Mouse (Mus musculus) midbrain, postnatal 0 days (tissue): ENCODE data around the gene Cdc42bpg. TPM values are rescaled to one million over a fixed set of nuclear protein-coding genes. Genes with fewer than 3 reads are reported as not detected.
"Not testable (repeated sequence)": the region's sequence is repeated elsewhere in the genome, so short reads cannot be mapped to it uniquely, and the experiment has no call there.

ENCODE experiments used
- ATAC-seq: fragments of 200-750 bp; cut with Nextera tagmentation; 2 replicates; pipeline ENCODE4 v1.8.0; 2017; ENCODE audit warnings: moderate number of reproducible peaks, mild to moderate bottlenecking, moderate TSS enrichment, moderate library complexity; ENCODE audit not compliant: low FRiP score
- DNase-seq: peaks from one replicate; pipeline ENCODE4 v3.0.0-alpha.2; 2015; ENCODE audit warnings: low spot score
- H3K27ac ChIP-seq: fragments of 300-500 bp; sonication (generic); 2 replicates; pipeline ENCODE4 v1.5.1; 2014; ENCODE audit warnings: low read depth, mild to moderate bottlenecking, low read length, mixed read lengths
- H3K27me3 ChIP-seq: fragments of 300-500 bp; sonication (generic); 2 replicates; pipeline ENCODE4 v1.6.1; 2014; ENCODE audit warnings: low read length, control low read depth, mixed read lengths; ENCODE audit not compliant: insufficient read depth
- H3K36me3 ChIP-seq: fragments of 300-500 bp; sonication (generic); 2 replicates; pipeline ENCODE4 v1.6.1; 2014; ENCODE audit warnings: low read length, control low read depth, mixed read lengths; ENCODE audit not compliant: insufficient read depth
- H3K4me1 ChIP-seq: fragments of 300-500 bp; sonication (generic); 2 replicates; pipeline ENCODE4 v1.6.1; 2014; ENCODE audit warnings: mild to moderate bottlenecking, control low read depth, antibody characterized with exemption, low read length, mixed read lengths; ENCODE audit not compliant: insufficient read depth
- H3K4me2 ChIP-seq: fragments of 300-500 bp; sonication (generic); 2 replicates; pipeline ENCODE4 v1.6.1; 2014; ENCODE audit warnings: low read depth, mild to moderate bottlenecking, low read length, mixed read lengths; ENCODE audit not compliant: poor library complexity, severe bottlenecking
- H3K4me3 ChIP-seq: fragments of 300-500 bp; sonication (generic); 2 replicates; pipeline ENCODE4 v1.5.1; 2014; ENCODE audit warnings: low read depth, mild to moderate bottlenecking, low read length, moderate library complexity
- H3K9ac ChIP-seq: fragments of 300-500 bp; sonication (generic); replicated peaks from 2 replicates; pipeline ENCODE4 v1.6.1; 2014; ENCODE audit warnings: mild to moderate bottlenecking, low read length, moderate library complexity, mixed read lengths; ENCODE audit not compliant: poor library complexity, severe bottlenecking
- H3K9me3 ChIP-seq: fragments of 300-500 bp; sonication (generic); 2 replicates; pipeline ENCODE4 v1.6.1; 2016; ENCODE audit warnings: low read length, control low read depth
- CTCF ChIP-seq: IDR thresholded peaks from 2 replicates; pipeline ENCODE4 v1.5.1; 2016; ENCODE audit warnings: antibody characterized with exemption, mild to moderate bottlenecking
- WGBS: fragments of 180-500 bp; shearing (Covaris S2); extraction: QIAGEN DNeasy Blood & Tissue Kit; methylation state at CpG from one replicate; pipeline ENCODE4 v1.1.7; 2014; 5-methylcytosine and 5-hydroxymethylcytosine counted together
- polyA plus RNA-seq: library from polyadenylated mRNA; unstranded; fragments of >200 nt; fragmentation: Nextera tagmentation; extraction: Ambion mirVana; gene quantifications from 2 replicates; pipeline ENCODE4 v1.2.1, GENCODE M21; 2015
- total RNA-seq: library from RNA; depleted of rRNA; stranded (reverse); fragments of >200 nt; gene quantifications from 2 replicates; pipeline ENCODE4 v1.2.3, GENCODE M21; 2014

Gene Cdc42bpg
- total and polyA plus RNA-seq, 2 experiments from 2014 or later: 0.67 to 4.8 TPM

DNA sequence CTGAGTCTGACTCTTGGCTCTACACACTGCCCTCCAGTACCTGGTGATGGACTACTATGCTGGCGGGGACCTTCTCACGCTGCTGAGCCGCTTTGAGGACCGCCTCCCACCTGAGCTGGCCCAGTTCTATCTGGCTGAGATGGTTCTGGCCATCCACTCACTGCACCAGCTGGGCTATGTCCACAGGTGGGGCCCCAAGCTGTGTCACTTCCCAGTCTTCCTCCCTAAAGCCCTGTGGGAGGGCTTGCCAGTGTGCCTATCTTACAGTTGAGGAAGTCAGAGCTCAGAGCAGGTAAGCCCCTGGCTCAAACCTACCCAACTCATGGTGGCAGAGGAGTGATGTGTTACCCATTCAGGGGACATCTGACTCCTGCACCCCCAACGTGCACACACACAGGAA is 3.9 kb downstream of the Cdc42bpg start:
- no peak for DNase-seq
- Histone ChIP-seq H3K4me1 (no peaks in the 10 kb centered on the region), H3K9me3 (no peaks in the 10 kb centered on the region), H3K27ac (no peak overlapping the region), H3K4me2 (no peak overlapping the region), H3K27me3 (no peaks in the 10 kb centered on the region), H3K4me3 (no peak overlapping the region), H3K36me3 (peaks cover 5% of the 10 kb centered on the region; the same call in 1 of the 2 replicates), H3K9ac (no peak overlapping the region)
- 85% methylated on average over 5 of the region's 5 CpGs for WGBS
- no peak for TF ChIP-seq CTCF
- ATAC-seq: no peak

- H3K9ac ChIP-seq, H3K27me3 ChIP-seq, H3K4me1 ChIP-seq, H3K9me3 ChIP-seq, H3K27ac ChIP-seq, DNase-seq, H3K4me2 ChIP-seq, ATAC-seq, H3K4me3 ChIP-seq, H3K36me3 ChIP-seq: not testable (repeated sequence)
- 88% methylated on average over 3 of the region's 3 CpGs for WGBS
Measured at GRCm38 (mm10) chr19:6311783-6312182, 5.5 kb downstream of the Cdc42bpg start.

DNA sequence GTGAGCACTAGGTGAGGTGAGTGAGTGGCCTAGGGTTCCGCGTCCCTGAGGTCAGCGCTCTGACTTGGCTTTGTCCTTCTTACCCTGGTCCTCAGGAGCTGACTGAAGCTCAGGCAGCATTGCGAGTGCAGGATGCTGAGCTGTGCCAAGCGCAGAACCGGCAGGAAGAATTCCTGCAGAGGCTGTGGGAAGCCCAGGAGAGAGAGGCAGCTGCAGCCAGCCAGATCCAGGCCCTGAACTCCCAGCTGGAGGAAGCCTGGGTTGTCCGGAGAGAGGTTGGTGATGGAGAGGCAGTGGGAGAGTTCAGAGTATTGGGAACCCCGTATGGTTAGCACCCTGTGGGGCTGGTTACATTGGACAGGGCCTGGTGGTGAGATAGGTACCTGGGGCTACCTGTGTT is 7.5 kb downstream of the Cdc42bpg start:
- WGBS: 90% methylated on average over 8 of the region's 8 CpGs
- Histone ChIP-seq H3K27ac (no peak overlapping the region), H3K9ac (no peak overlapping the region), H3K4me1 (no peaks in the 10 kb centered on the region), H3K27me3 (no peaks in the 10 kb centered on the region), H3K36me3 (peaks cover 14% of the 10 kb centered on the region; the same call in 1 of the 2 replicates), H3K9me3 (no peaks in the 10 kb centered on the region), H3K4me2 (no peak overlapping the region), H3K4me3 (no peak overlapping the region)
- no peak for DNase-seq
- no peak for TF ChIP-seq CTCF
- ATAC-seq: no peak

DNA sequence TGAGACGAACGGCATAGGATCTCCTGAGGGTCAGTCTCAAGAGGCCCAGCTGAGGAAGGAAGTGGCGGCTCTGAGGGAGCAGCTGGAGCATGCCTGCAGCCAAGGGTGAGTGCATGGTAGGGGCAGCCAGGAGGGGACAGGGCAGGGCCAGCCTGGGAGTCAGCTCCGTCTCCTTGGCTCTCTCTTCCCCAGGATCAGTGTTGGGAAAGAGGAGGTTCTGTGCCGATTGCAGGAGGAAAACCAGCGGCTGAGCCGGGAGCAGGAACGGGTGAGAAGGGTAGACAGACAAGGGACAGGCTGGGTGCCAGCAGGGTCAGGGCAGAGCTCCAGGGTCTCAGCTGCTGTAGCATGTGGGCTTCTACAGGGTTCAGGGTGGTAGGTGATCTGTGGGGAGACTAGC is 8.3 kb downstream of the Cdc42bpg start:
- H3K4me1 ChIP-seq: no peaks in the 10 kb centered on the region
- WGBS: 85% methylated on average over 8 of the region's 8 CpGs
- H3K4me2 ChIP-seq: no peak overlapping the region
- peaks cover 14% of the 10 kb centered on the region; the same call in 1 of the 2 replicates for H3K36me3 ChIP-seq
- no peak for ATAC-seq
- no peaks in the 10 kb centered on the region for H3K9me3 ChIP-seq
- H3K27ac ChIP-seq: no peak overlapping the region
- no peak for DNase-seq
- H3K4me3 ChIP-seq: no peak overlapping the region
- H3K27me3 ChIP-seq: no peaks in the 10 kb centered on the region
- H3K9ac ChIP-seq: no peak overlapping the region
- no peak for TF ChIP-seq CTCF

DNA sequence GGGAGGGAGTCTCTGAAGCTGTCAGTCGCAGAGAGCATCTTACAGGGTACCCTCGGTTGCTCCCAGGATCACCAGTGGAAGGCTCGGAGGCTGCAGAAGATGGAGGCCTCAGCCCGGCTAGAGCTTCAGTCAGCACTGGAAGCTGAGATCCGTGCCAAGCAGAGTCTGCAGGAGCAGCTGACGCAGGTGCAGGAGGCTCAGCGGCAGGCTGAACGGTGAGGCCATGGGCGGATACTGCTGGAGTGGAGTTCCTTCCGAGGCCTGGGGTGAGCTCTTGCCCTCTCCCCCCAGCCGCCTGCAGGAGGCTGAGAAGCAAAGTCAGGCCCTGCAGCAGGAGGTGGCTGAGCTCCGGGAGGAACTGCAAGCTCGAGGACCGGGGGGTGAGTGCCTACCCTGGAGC is 9.3 kb downstream of the Cdc42bpg start:
- ATAC-seq: no peak
- H3K9me3 ChIP-seq: no peaks in the 10 kb centered on the region
- H3K36me3 ChIP-seq: peaks cover 20% of the 10 kb centered on the region; the same call in 1 of the 2 replicates
- H3K27me3 ChIP-seq: no peaks in the 10 kb centered on the region
- no peak overlapping the region for H3K9ac ChIP-seq
- TF ChIP-seq CTCF: no peak
- H3K4me2 ChIP-seq: no peak overlapping the region
- H3K27ac ChIP-seq: no peak overlapping the region
- WGBS: 70% methylated on average over 14 of the region's 14 CpGs
- no peaks in the 10 kb centered on the region for H3K4me1 ChIP-seq
- no peak overlapping the region for H3K4me3 ChIP-seq
- no peak for DNase-seq

DNA sequence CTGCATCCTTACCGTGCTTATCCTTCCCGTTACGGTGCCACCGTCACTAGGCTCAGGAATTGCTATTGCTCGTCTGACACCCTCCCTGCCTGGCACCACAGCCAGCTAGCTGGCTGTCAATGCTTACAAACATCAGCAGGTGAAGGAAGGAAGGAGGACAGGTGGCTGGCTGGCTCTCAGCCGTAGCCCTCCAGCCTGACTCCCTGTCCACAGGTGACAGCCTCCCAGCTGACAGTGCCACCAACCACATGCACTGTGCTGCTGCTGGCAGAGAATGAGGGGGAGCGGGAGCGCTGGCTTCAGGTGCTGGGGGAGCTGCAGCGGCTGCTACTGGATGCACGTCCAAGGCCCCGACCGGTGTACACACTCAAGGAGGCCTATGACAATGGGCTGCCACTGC is 11.9 kb downstream of the Cdc42bpg start:
- WGBS: 92% methylated on average over 12 of the region's 12 CpGs
- no peaks in the 10 kb centered on the region for H3K4me1 ChIP-seq
- H3K9ac ChIP-seq: no peak overlapping the region
- H3K4me3 ChIP-seq: no peak overlapping the region
- peaks cover 16% of the 10 kb centered on the region; the same call in 1 of the 2 replicates for H3K36me3 ChIP-seq
- no peak for DNase-seq
- no peak overlapping the region for H3K4me2 ChIP-seq
- no peaks in the 10 kb centered on the region for H3K27me3 ChIP-seq
- ATAC-seq: no peak
- no peak for TF ChIP-seq CTCF
- H3K9me3 ChIP-seq: no peaks in the 10 kb centered on the region
- no peak overlapping the region for H3K27ac ChIP-seq
